Mouse (Mus musculus) spleen, adult 12 weeks (tissue): ENCODE data around the gene Eid3.

Source experiments
- DNase-seq: peaks from one replicate; pipeline ENCODE4 v3.0.0; 2022; ENCODE audit warnings: low spot score

Gene Eid3

DNA sequence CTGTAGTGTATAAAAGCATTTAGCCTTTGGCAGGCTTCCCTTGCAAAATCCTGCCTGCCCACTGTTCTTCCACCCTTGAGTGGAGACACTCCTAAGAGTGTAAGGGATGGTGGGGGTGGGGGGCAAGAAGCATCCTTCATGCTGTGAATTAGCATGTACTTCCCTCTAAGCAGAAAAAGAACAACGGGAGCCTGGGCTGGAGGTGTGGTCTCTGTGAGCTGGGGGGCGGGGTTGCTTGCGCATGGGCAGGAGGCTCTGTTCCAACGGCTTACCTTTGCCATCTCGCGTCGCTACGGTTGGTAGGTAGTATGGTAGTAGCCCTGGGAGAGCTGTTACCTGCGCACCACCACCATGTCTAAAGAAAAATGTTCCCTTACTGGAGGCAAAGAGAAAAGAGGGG, at the start of gene Eid3:
Gene Eid3 (plus strand): TSS at position 271 of the 400 bp plus-strand sequence.
- DNase-seq: no peak

DNA sequence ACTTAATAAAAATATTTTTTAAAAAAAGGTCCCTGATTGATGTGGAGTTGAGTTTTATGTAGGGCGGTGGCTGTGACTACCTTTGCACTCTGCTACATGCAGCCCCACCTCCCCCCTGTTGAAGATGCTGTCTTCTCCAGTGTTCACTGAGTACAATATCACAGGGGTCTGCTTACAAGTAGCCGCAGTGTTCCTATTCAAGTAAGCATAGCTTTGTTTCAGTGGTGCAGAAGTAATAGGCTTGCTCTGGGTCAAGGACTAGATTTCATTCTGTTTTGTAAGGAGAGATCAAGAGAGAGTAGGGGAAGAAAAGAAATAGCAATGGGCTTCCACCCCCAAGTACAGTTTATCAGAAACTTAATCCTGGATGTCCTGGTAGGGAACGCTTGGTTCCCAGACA, 48.9 kb upstream of the Eid3 start:
- DNase-seq: no peak

DNA sequence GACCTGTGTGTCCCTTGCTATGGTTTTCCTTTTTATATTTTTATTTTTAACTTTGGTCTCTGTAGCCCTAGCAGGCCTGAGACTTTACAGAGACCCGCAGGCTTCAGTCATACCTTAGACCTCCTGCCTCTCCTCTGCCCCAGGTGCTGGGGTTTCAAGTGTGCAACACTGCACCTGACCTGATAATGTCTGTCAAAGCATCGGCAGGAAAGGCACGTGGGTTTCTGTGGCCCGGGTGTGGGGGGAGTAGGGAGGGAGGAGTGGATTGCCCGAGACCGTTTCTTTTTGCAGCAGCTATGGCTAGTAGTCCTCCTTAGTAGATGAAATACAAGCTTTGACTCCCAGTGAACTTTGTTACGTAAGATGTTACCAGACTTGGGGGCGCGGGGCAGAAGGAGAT, 48.5 kb upstream of the Eid3 start:
- no peak for DNase-seq

DNA sequence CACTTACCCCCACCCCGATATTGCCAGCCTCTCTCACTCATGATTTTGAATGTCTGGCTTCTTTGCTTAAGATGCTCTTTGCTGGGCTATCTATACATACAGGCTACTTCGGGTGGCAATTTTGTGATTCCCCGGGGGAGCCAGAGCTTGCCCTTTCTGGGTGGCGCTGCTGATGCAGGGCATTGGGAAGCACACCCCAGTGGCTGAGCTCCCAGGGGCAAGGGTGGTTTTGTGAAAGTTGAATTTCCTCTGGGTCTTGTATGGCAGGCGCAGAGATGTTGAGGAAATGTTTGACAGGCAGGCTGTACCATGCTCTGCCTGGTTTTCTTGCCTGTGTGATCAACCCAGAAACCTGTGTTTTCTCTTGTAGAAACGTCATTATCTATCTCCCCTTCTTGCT, 47.8 kb upstream of the Eid3 start:
- no peak for DNase-seq

- no peak for DNase-seq
Observed at GRCm38 (mm10) chr10:82823108-82823778, 43.2 kb upstream of the Eid3 start.

GRCm38 (mm10) chr10:82823779-82824177, 42.6 kb upstream of the Eid3 start:
- DNase-seq: no peak

GRCm38 (mm10) chr10:82824541-82824940, 41.9 kb upstream of the Eid3 start:
- no peak for DNase-seq

DNA sequence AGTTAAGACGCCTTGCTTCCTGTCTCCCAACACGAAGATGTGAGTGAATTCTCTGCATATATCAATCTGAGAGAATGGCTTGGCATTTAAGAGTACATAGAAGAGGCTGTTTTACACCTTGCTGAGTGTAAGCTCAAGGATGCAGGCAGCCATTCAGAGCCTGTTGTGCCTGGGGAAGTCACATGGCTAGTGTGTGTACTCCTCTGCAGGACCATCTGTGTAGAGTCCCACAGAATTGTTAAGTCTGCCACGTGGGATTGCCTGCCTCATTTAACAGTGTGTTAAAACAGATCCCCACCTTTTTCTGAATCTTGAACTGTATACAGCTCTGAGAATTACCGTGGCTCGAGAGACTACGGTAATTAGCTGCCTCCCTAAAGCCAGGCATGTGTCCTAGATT, 39.9 kb upstream of the Eid3 start:
- DNase-seq: no peak

DNA sequence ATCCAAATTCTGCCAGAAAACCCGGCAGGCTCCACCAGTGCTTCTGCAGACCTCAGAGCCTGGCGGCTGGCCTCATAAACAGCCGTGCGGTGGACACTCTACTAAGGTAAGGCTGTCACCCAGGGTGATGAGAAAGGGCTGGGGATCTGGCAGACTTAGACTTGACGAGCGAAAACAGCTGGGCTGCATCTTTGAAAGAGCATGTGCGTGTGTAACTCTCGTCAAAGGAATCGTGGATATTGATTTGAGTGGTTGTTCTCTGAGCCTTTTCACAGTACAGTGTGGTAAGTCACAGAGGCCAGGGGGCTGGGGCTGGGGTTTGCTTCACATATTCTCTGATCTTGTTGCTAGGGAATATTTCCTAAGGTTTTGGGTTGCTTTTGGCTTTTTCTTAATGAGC, 32.5 kb upstream of the Eid3 start, which contains the start of gene Txnrd1:
Gene Txnrd1 (plus strand): TSS at position 26 of the 400 bp plus-strand sequence.
- no peak for DNase-seq

DNA sequence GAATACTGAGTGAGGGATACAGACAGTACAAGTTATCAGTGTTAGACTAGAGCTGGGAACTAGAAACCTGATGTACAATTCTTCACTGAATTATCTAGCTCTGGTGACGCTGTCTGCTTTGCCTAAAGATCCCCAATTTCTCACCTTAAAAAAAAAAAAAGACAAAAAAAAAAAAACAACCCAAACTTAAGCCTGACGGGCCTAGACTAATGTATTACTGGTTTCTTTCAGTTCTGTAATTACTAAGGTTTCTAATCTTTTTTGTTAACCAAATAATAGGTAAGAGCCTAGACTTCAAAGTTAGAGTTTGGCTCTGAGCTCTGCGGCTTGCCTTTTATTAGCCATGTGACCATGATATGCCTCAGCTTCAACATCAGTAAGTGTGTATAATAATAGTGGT, 30.5 kb upstream of the Eid3 start:
- no peak for DNase-seq

- DNase-seq: no peak
Observed at GRCm38 (mm10) chr10:82838390-82838789, 28.0 kb upstream of the Eid3 start.

- DNase-seq: no peak
Observed at GRCm38 (mm10) chr10:82844090-82844489, 22.3 kb upstream of the Eid3 start.

DNA sequence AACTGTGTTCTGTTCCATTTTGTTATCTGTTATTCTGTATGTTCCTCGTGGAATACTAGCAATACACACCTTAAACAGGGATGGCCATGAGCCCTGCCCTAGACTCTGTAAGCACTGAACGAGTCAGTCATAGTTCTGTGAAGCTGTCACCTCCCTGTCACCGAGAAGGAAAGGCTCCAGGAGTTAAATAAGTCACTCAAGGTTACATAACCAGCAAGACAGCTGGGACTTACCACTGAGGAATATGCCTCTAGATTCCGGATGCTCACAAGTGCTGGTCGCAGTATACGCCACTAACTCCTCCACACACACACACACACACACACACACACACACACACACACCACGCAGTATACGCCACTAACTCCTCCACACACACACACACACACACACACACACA, 21.7 kb upstream of the Eid3 start:
- no peak for DNase-seq

GRCm38 (mm10) chr10:82847821-82848459, 18.5 kb upstream of the Eid3 start:
- DNase-seq: no peak

DNA sequence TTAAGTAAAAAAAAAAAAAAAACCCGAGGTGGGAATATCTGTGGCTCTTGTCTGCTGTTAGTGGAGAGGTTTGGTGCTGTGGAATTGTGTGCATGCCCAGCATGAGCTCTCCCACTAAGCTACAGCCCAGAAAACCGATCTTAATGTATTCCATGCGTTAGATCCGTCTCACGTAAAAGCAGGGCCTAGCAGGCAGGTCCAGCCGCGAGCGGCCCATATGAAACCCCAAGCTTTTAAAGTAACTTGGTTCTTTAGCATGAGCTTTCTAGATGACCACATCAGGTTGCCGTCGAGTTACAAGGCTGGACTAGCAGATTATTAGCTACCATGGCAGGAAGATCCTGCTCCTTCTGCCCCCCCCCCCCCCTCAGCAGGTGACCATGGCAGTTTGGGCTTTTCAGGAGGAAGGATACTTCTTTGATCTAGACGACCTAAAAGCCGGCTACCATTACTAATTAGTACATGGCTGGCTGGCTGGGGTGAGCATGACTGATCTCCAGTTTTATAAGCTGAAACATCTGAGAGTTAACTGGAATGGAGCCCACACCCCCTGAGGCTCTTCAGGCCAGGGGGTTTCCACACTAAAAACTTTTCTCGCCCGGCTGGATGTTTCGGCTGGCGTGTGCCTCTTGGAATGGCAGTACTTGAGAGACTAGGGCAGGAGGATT, 16.6 kb upstream of the Eid3 start:
- DNase-seq: no peak

GRCm38 (mm10) chr10:82850354-82850752, 16.1 kb upstream of the Eid3 start:
- no peak for DNase-seq

- DNase-seq: no peak
Observed at GRCm38 (mm10) chr10:82851751-82852150, 14.7 kb upstream of the Eid3 start.

DNA sequence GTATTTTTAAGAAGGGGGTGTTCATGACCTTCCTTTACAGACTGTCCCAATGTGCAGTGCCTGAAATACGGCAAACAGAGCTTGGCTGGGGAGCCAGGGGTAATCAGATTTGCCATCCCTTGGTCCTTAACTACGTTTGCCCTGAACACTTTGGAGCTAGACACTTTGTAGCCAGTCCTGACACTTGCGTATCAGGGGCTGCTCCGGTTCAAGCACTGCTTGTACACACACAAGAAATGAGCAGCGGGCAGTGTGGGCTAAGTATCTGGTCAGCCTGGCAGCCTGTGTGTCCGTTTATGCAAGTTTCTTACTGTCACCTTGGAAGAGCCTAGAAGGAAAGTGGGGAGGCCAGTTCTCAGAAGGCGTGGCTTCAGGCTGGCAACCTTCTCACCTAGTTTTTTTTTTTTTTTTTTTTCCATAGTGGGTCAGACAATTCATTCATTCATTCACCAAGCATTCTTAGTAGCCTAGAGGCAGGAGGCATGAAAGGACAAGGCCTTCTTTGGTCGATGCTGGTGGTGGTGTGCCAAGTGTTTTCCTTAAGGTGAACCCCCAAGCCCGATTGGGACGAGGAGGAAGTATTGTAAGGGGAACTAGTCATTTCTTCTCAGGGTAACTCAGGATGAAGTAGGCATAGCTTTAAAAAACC, 8.3 kb upstream of the Eid3 start:
- DNase-seq: no peak

- peak; percentile 87 for DNase-seq
Observed at GRCm38 (mm10) chr10:82858691-82859532, 7.5 kb upstream of the Eid3 start.

- DNase-seq: peak; percentile 33
Observed at GRCm38 (mm10) chr10:82859533-82859915, 6.9 kb upstream of the Eid3 start.

GRCm38 (mm10) chr10:82860181-82860928, 6.1 kb upstream of the Eid3 start:
- peak; percentile 70 for DNase-seq
